Mouse (Mus musculus) liver, adult 2 months (tissue): ENCODE results near the gene Btn2a2.

Experiments
- CTCF ChIP-seq: fragments of 200-500 bp; IDR thresholded peaks from 2 replicates; pipeline ENCODE4 v1.5.1; 2011; ENCODE audit warnings: low read depth, low read length, control low read depth
- POLR2A ChIP-seq: fragments of 200-500 bp; IDR thresholded peaks from 2 replicates; pipeline ENCODE4 v1.6.1; 2011; ENCODE audit warnings: low read length, control low read depth; ENCODE audit not compliant: insufficient read depth; ENCODE audit errors: extremely low read depth

GRCm38 (mm10) chr13:23433801-23434200 lies 54.9 kb downstream of the Btn2a2 start:
- no peak for TF ChIP-seq CTCF
- no peak for TF ChIP-seq POLR2A
